Mouse (Mus musculus) limb, embryonic 14.5 days (tissue): ENCODE measurements around the gene Dapk3. TPM values are rescaled to one million over a fixed set of nuclear protein-coding genes. Genes with fewer than 3 reads are reported as not detected.

Experiments used
- ATAC-seq: fragments of 200-750 bp; cut with Nextera tagmentation; 2 replicates; pipeline ENCODE4 v1.8.0; 2017; ENCODE audit warnings: low read depth, moderate number of reproducible peaks, moderate TSS enrichment; ENCODE audit not compliant: low FRiP score
- DNase-seq: peaks from one replicate; pipeline ENCODE4 v3.0.0-alpha.2; 2015; ENCODE audit warnings: low spot score
- H3K27ac ChIP-seq: fragments of 300-500 bp; sonication (generic); replicated peaks from 2 replicates; pipeline ENCODE4 v1.5.1; 2014; ENCODE audit warnings: low read depth, mild to moderate bottlenecking, low read length, moderate library complexity, mixed read lengths
- H3K27me3 ChIP-seq: fragments of 300-500 bp; sonication (generic); 2 replicates; pipeline ENCODE4 v1.6.1; 2014; ENCODE audit warnings: low read length, mixed read lengths; ENCODE audit not compliant: control insufficient read depth, insufficient read depth
- H3K36me3 ChIP-seq: fragments of 300-500 bp; sonication (generic); 2 replicates; pipeline ENCODE4 v1.6.1; 2014; ENCODE audit warnings: mild to moderate bottlenecking, low read length, moderate library complexity, mixed read lengths; ENCODE audit not compliant: control insufficient read depth, insufficient read depth
- H3K4me1 ChIP-seq: fragments of 300-500 bp; sonication (generic); 2 replicates; pipeline ENCODE4 v1.6.1; 2014; ENCODE audit warnings: antibody characterized with exemption, low read length, mixed read lengths; ENCODE audit not compliant: control insufficient read depth, insufficient read depth
- H3K4me2 ChIP-seq: fragments of 300-500 bp; sonication (generic); replicated peaks from 2 replicates; pipeline ENCODE4 v1.6.1; 2014; ENCODE audit warnings: low read depth, mild to moderate bottlenecking, low read length, moderate library complexity; ENCODE audit not compliant: severe bottlenecking
- H3K4me3 ChIP-seq: fragments of 300-500 bp; sonication (generic); replicated peaks from 2 replicates; pipeline ENCODE4 v1.5.1; 2014; ENCODE audit warnings: low read length
- H3K9ac ChIP-seq: fragments of 300-500 bp; sonication (generic); 2 replicates; pipeline ENCODE4 v1.6.1; 2014; ENCODE audit warnings: mild to moderate bottlenecking, low read depth, low read length, moderate library complexity; ENCODE audit not compliant: severe bottlenecking
- H3K9me3 ChIP-seq: fragments of 300-500 bp; sonication (generic); 2 replicates; pipeline ENCODE4 v1.6.1; 2016; ENCODE audit warnings: low read length; ENCODE audit not compliant: control insufficient read depth
- POLR2A ChIP-seq: fragments of 200-500 bp; IDR thresholded peaks from 2 replicates; pipeline ENCODE4 v1.8.0; 2012; ENCODE audit warnings: inconsistent platforms, mild to moderate bottlenecking, moderate library complexity, borderline replicate concordance; ENCODE audit not compliant: insufficient read depth, insufficient read length; ENCODE audit errors: extremely low read depth
- WGBS: fragments of 180-500 bp; shearing (Covaris S2); extraction: QIAGEN DNeasy Blood & Tissue Kit; methylation state at CpG from one replicate; pipeline ENCODE4 v1.1.7; 2014; 5-methylcytosine and 5-hydroxymethylcytosine counted together
- polyA plus RNA-seq, 2 experiments: library from polyadenylated mRNA; depleted of rRNA in 1 of 2; stranded (reverse) in 1 of 2; unstranded in 1 of 2; fragments of >200 nt; fragmentation: Nextera tagmentation in 1 of 2; extraction: Ambion mirVana in 1 of 2; gene quantifications; 2 replicates each; pipeline versions ENCODE4 v1.2.1 to v1.2.3; 2012 to 2014

Dapk3 gene
- polyA plus RNA-seq, 2 experiments = 57.7 to 73.0 TPM

- no peak overlapping the region for H3K27ac ChIP-seq
- no peak for TF ChIP-seq POLR2A
- H3K9me3 ChIP-seq = no peaks in the 10 kb centered on the region
- H3K36me3 ChIP-seq = peaks cover 37% of the 10 kb centered on the region
- no peak overlapping the region for H3K9ac ChIP-seq
- ATAC-seq (no peak), DNase-seq (no peak)
- peaks cover 15% of the 10 kb centered on the region for H3K27me3 ChIP-seq
- WGBS = 66% methylated on average over 6 of the region's 6 CpGs
- H3K4me2 ChIP-seq = no peak overlapping the region
- no peak overlapping the region for H3K4me3 ChIP-seq
- H3K4me1 ChIP-seq = peaks cover 22% of the 10 kb centered on the region
Observed at GRCm38 (mm10) chr10:81190912-81191321, 8.1 kb downstream of the Dapk3 start.

DNA sequence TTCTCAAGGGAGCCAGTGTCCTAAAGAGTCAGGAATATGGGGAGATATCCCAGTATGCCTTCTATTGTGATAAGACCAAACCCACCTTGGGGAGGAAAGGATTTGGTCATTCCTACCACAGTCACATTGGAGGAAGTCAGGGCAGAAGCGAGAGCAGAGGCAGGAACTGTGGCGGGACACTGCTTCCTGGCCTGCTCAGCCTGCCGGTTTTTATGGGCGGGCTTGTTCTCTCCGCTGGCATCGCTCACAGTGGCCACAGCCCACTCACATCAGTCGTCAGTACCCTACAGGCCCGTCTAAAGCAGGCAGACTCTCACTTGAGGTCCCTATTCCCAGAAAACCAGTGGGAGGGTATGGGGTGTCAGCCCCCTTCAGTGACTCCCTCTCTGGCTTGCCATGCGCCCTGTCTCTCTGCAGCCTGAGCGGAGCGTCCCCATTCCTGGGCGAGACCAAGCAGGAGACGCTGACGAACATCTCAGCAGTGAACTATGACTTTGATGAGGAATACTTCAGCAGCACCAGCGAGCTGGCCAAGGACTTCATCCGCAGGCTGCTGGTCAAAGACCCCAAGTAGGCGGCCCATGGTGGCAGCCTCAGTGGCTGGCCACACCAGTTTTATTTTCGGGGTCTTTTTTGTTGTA is 8.7 kb downstream of the Dapk3 start:
- Histone ChIP-seq H3K27ac (no peak overlapping the region), H3K4me3 (peak overlapping the region; percentile 66; the same call in 1 of the 2 replicates), H3K9me3 (no peaks in the 10 kb centered on the region), H3K36me3 (peaks cover 35% of the 10 kb centered on the region), H3K27me3 (peaks cover 21% of the 10 kb centered on the region), H3K4me2 (peak overlapping the region; percentile 98), H3K9ac (no peak overlapping the region), H3K4me1 (peaks cover 22% of the 10 kb centered on the region)
- WGBS = 85% methylated on average over 18 of the region's 18 CpGs
- no peak for ATAC-seq
- DNase-seq = no peak
- TF ChIP-seq POLR2A = no peak

DNA sequence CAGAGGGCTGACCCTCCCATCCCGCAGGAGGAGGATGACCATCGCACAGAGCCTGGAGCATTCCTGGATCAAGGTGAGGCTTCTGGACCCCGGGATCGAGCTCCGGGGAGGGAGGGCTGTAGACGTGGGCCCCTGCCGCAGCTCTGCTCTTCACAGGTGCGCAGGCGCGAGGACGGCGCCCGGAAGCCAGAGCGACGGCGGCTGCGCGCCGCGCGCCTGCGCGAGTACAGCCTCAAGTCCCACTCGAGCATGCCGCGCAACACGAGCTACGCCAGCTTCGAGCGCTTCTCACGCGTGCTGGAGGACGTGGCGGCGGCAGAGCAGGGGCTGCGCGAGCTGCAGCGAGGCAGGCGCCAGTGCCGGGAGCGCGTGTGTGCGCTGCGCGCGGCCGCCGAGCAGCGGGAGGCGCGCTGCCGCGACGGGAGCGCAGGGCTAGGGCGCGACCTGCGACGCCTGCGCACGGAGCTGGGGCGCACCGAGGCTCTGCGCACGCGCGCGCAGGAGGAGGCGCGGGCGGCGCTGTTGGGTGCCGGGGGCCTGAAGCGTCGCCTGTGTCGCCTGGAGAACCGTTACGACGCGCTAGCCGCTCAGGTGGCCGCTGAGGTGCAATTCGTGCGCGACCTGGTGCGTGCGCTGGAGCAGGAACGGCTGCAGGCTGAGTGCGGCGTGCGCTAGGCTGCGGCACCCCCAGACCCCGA is 9.6 kb downstream of the Dapk3 start:
- Histone ChIP-seq H3K9ac (peak overlapping the region; percentile 67), H3K4me2 (peak overlapping the region; percentile 98), H3K36me3 (peaks cover 25% of the 10 kb centered on the region), H3K27ac (peak overlapping the region; percentile 84), H3K9me3 (no peaks in the 10 kb centered on the region), H3K4me1 (peaks cover 22% of the 10 kb centered on the region), H3K27me3 (peaks cover 24% of the 10 kb centered on the region), H3K4me3 (peak overlapping the region; percentile 66)
- DNase-seq (peak; percentile 70), ATAC-seq (peak; percentile 86)
- TF ChIP-seq POLR2A = no peak
- 1% methylated on average over 51 of the region's 93 CpGs for WGBS

DNA sequence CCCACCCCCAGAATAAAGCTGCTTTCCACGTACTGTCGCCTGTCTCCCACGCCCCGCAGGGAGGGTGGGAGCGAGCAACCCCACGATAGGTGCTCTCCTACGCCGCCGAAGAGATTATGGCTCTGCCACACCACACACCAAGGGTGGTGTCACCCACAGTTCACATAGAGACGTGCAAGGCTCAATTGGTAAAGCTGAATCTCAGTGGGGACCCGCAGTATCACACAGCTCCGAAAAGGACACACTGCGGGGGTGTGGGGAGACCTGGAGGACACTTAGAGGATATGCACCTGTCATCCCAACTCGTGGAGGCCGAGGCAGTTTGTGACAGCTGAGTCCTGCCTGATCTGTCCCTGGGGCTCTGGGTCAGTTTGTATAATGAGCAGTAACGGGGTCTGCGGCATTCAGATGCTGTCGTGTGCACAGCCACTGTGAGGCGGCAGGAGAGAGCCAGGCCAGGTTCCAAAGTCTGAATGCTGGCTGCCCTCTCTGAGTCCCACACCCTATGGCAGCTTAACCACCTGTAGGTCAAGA is 10.2 kb downstream of the Dapk3 start:
- Histone ChIP-seq H3K27ac (peak overlapping the region; percentile 84), H3K9ac (peak overlapping the region; percentile 67), H3K27me3 (peaks cover 24% of the 10 kb centered on the region)

GRCm38 (mm10) chr10:81193991-81194774 is 11.4 kb downstream of the Dapk3 start:
- peaks cover 24% of the 10 kb centered on the region for H3K27me3 ChIP-seq

More for the DNA sequence above, 10.2 kb downstream of the Dapk3 start:
- Histone ChIP-seq H3K4me1 (peaks cover 22% of the 10 kb centered on the region), H3K4me2 (peak overlapping the region; percentile 98), H3K4me3 (peak overlapping the region; percentile 66), H3K36me3 (peaks cover 19% of the 10 kb centered on the region), H3K9me3 (no peaks in the 10 kb centered on the region)
- DNase-seq (no peak), ATAC-seq (peak; percentile 21)
- 5% methylated on average over 19 of the region's 19 CpGs for WGBS
- no peak for TF ChIP-seq POLR2A

More at GRCm38 (mm10) chr10:81193991-81194774, 11.4 kb downstream of the Dapk3 start:
- H3K9me3 ChIP-seq = no peaks in the 10 kb centered on the region
- H3K27ac ChIP-seq = no peak overlapping the region
- 0 out of 2 replicates have a peak overlapping the region, but pooled peaks have one; percentile 1 for H3K4me3 ChIP-seq
- peak overlapping the region; percentile 5; the same call in 1 of the 2 replicates for H3K4me2 ChIP-seq
- 12% methylated on average over 37 of the region's 37 CpGs for WGBS
- peaks cover 17% of the 10 kb centered on the region for H3K36me3 ChIP-seq
- peaks cover 22% of the 10 kb centered on the region for H3K4me1 ChIP-seq
- DNase-seq (peak; percentile 56), ATAC-seq (0 out of 2 replicates have a peak, but pooled peaks have one; percentile 10)
- H3K9ac ChIP-seq = peak overlapping the region; percentile 40
- no peak for TF ChIP-seq POLR2A
